Mouse (Mus musculus): Measurements from ENCODE around the gene Gale. TPM values are rescaled to one million over a fixed set of nuclear protein-coding genes. Genes with fewer than 3 reads are reported as not detected.

Gale gene
- total and polyA plus RNA-seq, 3 experiments: 23.8 to 40.5 (median 32.9) TPM

GRCm38 (mm10) chr4:135920304-135921241 lies 43.0 kb upstream of the Gale start, which contains the start of gene Fuca1:
Gene Fuca1 (plus strand): TSS chr4:135920735.
- Histone ChIP-seq H3K4me2 (ENCODE audit: insufficient read depth, low read depth, poor library complexity, severe bottlenecking) (peak within 1 kb of the TSS; percentile 96), H3K4me1 (ENCODE audit: control insufficient read depth in 1 of 2, insufficient read depth in 2 of 2) (peaks cover 0 to 35% of the 10 kb centered on the region in 2 experiments; a peak in 2 of 4 replicates), H3K4me3 (replicated peaks in 1 of 3; ENCODE audit: low read depth in 2 of 3, low read length in 2 of 3, poor library complexity in 1 of 3) (peak within 1 kb of the TSS; percentile 80 to 95 (median 85)), H3K36me3 (replicated peaks in 1 of 2; ENCODE audit: control insufficient read depth in 1 of 2, insufficient read depth in 1 of 2, low read length in 1 of 2) (peaks cover 35 to 64% of the 10 kb centered on the region in 2 experiments), H3K27me3 (replicated peaks) (no peaks in the 10 kb centered on the region), H3K27ac (ENCODE audit: insufficient read depth, low read depth) (no peak within 1 kb of the TSS), H3K9ac (ENCODE audit: insufficient read depth, low read depth) (peak within 1 kb of the TSS; percentile 59), H3K79me2 (replicated peaks; ENCODE audit: control insufficient read depth, extremely low read depth, insufficient read depth, poor library complexity, severe bottlenecking) (0 out of 2 replicates have a peak, but pooled peaks cover 4% of the 10 kb centered on the region), H3K9me3 (replicated peaks; ENCODE audit: low read length) (no peaks in the 10 kb centered on the region)
- in situ Hi-C loops (cut with MboI; ENCODE audit: low pct_ligation_motif_present, low pct_unique_long_range_greater_than_20kb, low sequenced_read_pairs): no loop called here
- DNase-seq (ENCODE audit: extremely low read depth): peak; percentile 96
- dilution Hi-C loops (cut with MboI; ENCODE audit: extremely low pct_ligation_motif_present, extremely low pct_unique_long_range_greater_than_20kb, low sequenced_read_pairs): no loop called here
- TF ChIP-seq TCF12 (IDR thresholded peaks at IDR 0.05; ENCODE audit: low read depth, low read length): peak; percentile 63; the same call in 1 of the 2 replicates
- TF ChIP-seq NRF1 (IDR thresholded peaks at IDR 0.05; ENCODE audit: low read depth, low read length): peak; percentile 86
- no peak for TF ChIP-seq ZKSCAN1 (IDR thresholded peaks at IDR 0.05; ENCODE audit: borderline replicate concordance, low read depth, low read length)
- peak; percentile 60 for TF ChIP-seq HCFC1 (IDR thresholded peaks at IDR 0.05; ENCODE audit: low read depth, low read length)
- peak; percentile 82; the same call in 1 of the 2 replicates for TF ChIP-seq SIN3A (IDR thresholded peaks at IDR 0.05; ENCODE audit: low read length)
- no peak for TF ChIP-seq ZNF384 (IDR thresholded peaks at IDR 0.05; ENCODE audit: low read depth, low read length)
- no peak for TF ChIP-seq TBP (conservative IDR thresholded peaks at IDR 0.05; ENCODE audit: low read depth, low read length)
- TF ChIP-seq POLR2A (IDR thresholded peaks at IDR 0.05; ENCODE audit: low read depth, low read length): peak; percentile 77
- TF ChIP-seq USF1 (IDR thresholded peaks at IDR 0.05; ENCODE audit: low read depth, low read length): no peak
- TF ChIP-seq PAX5 (IDR thresholded peaks at IDR 0.05; ENCODE audit: low read length): no peak
- TF ChIP-seq IRF4 (IDR thresholded peaks at IDR 0.05; ENCODE audit: low read depth, low read length): peak; percentile 49; the same call in 1 of the 2 replicates
- TF ChIP-seq BHLHE40 (IDR thresholded peaks at IDR 0.05; ENCODE audit: low read depth, low read length): 0 out of 2 replicates have a peak, but pooled peaks have one; percentile 9
- TF ChIP-seq CTCF (conservative IDR thresholded peaks at IDR 0.05 in 1 of 2, IDR thresholded peaks at IDR 0.05 in 1 of 2; ENCODE audit: low read depth in 2 of 2, low read length in 2 of 2): peak; percentile 46 to 86; a peak in 2 of 4 replicates
- peak; percentile 53 for TF ChIP-seq ZC3H11A (IDR thresholded peaks at IDR 0.05; ENCODE audit: low read depth, low read length)
- 0 out of 2 replicates have a peak, but pooled peaks have one; percentile 35 for TF ChIP-seq POLR2AphosphoS2 (IDR thresholded peaks at IDR 0.05; ENCODE audit: low read depth, low read length)
- TF ChIP-seq ZMIZ1 (IDR thresholded peaks at IDR 0.05; ENCODE audit: low read depth, low read length): peak; percentile 81
- TF ChIP-seq MAZ (IDR thresholded peaks at IDR 0.05; ENCODE audit: low read depth, low read length): 0 out of 2 replicates have a peak, but pooled peaks have one; percentile 46
- TF ChIP-seq USF2 (conservative IDR thresholded peaks at IDR 0.05; ENCODE audit: low read depth, low read length): no peak
- no peak for TF ChIP-seq JUN (IDR thresholded peaks at IDR 0.05; ENCODE audit: insufficient read depth, low read depth, low read length)
- TF ChIP-seq MAFK (IDR thresholded peaks at IDR 0.05; ENCODE audit: insufficient replicate concordance, low read length): no peak
- 0 out of 2 replicates have a peak, but pooled peaks have one; percentile 53 for TF ChIP-seq MYC (IDR thresholded peaks at IDR 0.05; ENCODE audit: low read depth, low read length)
- TF ChIP-seq JUND (conservative IDR thresholded peaks at IDR 0.05; ENCODE audit: low read depth, low read length): no peak
- TF ChIP-seq RCOR1 (conservative IDR thresholded peaks at IDR 0.05; ENCODE audit: low read depth, low read length): no peak; the same call in 1 of the 2 replicates
- TF ChIP-seq RAD21 (IDR thresholded peaks at IDR 0.05; ENCODE audit: low read depth, low read length): peak; percentile 51
- TF ChIP-seq GABPA (IDR thresholded peaks at IDR 0.05; ENCODE audit: insufficient replicate concordance, low read depth, low read length): no peak
- no peak for TF ChIP-seq E2F4 (IDR thresholded peaks at IDR 0.05; ENCODE audit: insufficient replicate concordance, low read depth, low read length)
- TF ChIP-seq SMC3 (IDR thresholded peaks at IDR 0.05; ENCODE audit: low read depth, low read length): peak; percentile 94
- peak; percentile 78 for TF ChIP-seq MXI1 (IDR thresholded peaks at IDR 0.05; ENCODE audit: low read depth, low read length)
- peak; percentile 68 for TF ChIP-seq CHD2 (IDR thresholded peaks at IDR 0.05; ENCODE audit: low read length)
- TF ChIP-seq UBTF (IDR thresholded peaks at IDR 0.05; ENCODE audit: low read depth, low read length): no peak
- peak; percentile 41; the same call in 1 of the 2 replicates for TF ChIP-seq MAX (IDR thresholded peaks at IDR 0.05; ENCODE audit: low read length)
- peak; percentile 91 for TF ChIP-seq ELF1 (IDR thresholded peaks at IDR 0.05; ENCODE audit: low read depth, low read length)
- TF ChIP-seq CHD1 (IDR thresholded peaks at IDR 0.05; ENCODE audit: low read depth, low read length): no peak
- no peak; the same call in none of the 2 replicates for TF ChIP-seq ETS1 (conservative IDR thresholded peaks at IDR 0.05; ENCODE audit: low read depth, low read length)
- TF ChIP-seq KAT2A (IDR thresholded peaks at IDR 0.05; ENCODE audit: insufficient replicate concordance, low read length): 0 out of 2 replicates have a peak, but pooled peaks have one; percentile 53
- TF ChIP-seq MEF2A (IDR thresholded peaks at IDR 0.05; ENCODE audit: borderline replicate concordance, low read depth, low read length): peak; percentile 74
- TF ChIP-seq NELFE (IDR thresholded peaks at IDR 0.05; ENCODE audit: low read depth, low read length): peak; percentile 78

Measured in CH12.LX (cell line).